Mouse (Mus musculus) granulocyte monocyte progenitor cell, adult 5-6 weeks (primary cell): ENCODE results near the gene Vwc2l. TPM values are rescaled to one million over a fixed set of nuclear protein-coding genes. Genes with fewer than 3 reads are reported as not detected.

ENCODE experiments used
- ATAC-seq: replicated peaks from 2 replicates; pipeline ENCODE4 v1.8.0; 2016; ENCODE audit warnings: mild to moderate bottlenecking, moderate TSS enrichment, inconsistent platforms; ENCODE audit not compliant: poor library complexity, severe bottlenecking
- total RNA-seq, 2 experiments: library from RNA; stranded (forward) in 1 of 2; stranded (reverse) in 1 of 2; fragments of 200-712, 200-1000 nt in 1 of 2; fragments of >200 nt in 1 of 2; fragmentation: Nextera tagmentation in 1 of 2; gene quantifications; 2 replicates each; pipeline ENCODE4 v1.2.3; 2014 to 2017

Gene Vwc2l
- total RNA-seq, 2 experiments from 2014 or later, result not detected

DNA sequence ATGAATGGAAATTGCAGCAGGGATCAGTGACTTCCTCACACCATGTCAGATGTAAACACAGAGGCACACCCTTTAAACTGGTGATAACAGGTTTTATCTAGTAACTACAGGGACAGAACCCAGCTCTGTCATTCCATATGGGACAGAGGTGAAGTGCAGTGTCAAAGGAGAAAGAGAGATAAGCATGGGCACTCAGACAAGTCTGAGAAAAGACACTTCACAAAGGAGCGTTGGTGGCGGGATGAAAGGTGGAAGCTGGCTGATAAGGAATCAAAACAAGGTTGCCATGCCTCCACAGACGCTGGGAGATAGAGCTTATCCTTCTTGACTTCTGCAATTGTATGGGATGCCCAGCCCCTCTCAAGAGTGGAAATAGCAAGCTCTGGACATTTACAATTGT lies 176.8 kb downstream of the Vwc2l start:
- ATAC-seq, result no peak

DNA sequence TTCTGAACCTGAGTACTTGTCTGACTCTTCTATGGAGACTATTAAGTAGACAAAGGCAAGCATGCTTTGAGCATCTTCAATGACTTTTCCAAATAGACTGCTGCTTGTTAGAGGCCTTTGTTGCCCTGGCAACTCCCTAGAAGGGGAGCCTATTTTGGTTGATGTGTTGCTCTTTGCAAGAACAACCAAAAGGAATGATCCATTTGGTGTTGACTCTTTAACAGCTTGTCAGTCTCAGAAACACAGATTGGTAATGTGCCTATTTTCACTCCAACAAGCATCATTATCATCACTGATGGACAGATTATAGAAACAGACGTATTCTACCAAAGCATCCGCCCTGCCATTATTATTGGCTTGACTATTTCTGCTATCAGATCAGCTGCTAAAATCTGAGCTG lies 181.9 kb downstream of the Vwc2l start:
- ATAC-seq, result no peak

DNA sequence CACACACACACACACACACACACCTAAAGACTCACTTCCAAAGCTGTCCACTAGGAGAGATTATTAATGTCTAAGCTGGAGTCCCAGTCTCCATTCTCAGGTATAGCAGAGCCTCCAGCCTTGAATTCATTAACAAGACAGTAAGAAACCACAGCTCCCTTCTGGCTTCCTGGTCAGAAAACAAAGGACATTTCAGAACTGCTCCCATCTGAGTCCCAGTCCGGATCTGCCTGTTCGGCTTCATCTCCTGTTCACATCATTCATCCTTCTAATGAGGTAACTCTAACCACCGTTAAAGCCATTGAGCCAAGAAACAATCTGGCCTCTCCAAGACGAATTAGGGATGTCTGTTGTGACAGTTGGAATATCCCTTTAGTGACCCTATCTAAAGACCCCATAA lies 185.7 kb downstream of the Vwc2l start:
- no peak for ATAC-seq

DNA sequence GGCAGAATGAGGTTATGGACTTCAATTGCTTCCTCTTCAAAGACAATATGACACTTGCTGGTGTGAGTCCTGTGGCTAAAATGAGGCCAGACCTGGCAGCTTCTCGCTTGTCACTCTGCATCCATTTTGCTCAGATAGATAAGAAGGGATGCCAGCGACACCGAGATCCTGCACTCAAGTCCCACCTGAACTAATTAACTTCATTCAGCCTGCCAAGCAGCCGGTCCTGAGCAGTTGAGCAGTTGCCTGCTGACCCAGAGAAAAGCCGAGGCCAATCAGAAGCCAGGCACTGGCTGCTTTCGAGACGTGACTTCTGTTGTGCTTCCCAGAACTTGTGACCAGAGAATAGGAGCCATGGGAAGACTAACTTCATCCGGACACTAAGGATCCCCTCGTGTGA lies 187.6 kb downstream of the Vwc2l start:
- no peak for ATAC-seq

DNA sequence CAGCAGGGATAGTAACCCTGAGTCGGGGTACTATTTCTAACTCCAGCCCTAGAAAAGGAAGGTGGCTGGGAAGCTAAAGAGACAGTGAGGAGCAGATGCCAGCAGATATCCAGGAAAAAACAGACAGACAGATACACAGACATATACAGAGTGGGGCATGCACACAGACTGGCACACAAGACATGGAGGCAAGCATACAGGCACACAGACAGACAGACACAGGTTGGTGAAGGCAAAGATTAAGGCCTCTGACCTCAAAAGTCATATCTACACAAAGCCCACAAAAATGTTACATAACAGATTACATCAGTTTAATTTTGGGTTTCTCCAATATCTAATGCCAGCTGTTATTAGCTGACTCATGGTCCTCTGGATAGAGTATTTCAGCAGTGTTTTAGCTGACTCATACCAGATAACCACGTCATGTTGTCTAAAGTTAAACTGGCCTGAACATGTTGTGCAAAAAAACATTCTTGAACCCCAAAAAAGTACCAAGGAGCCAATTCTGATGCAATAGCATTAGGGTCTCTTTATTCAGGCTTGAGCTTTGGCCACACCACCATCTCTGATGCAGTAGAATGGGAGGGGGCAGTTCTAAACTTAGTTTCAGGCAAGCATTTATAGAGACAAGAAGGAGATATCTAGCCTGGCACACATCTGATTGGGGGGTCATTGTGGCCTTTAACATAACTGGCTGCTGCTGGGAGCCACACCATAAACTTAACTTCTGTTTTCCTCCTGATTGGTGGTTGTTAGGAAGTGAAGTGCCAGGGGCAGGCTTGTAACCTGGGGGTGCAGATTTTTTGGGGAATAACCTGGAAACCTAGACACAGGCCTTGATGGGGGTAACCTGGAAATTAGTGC lies 192.9 kb downstream of the Vwc2l start:
- ATAC-seq, result no peak

DNA sequence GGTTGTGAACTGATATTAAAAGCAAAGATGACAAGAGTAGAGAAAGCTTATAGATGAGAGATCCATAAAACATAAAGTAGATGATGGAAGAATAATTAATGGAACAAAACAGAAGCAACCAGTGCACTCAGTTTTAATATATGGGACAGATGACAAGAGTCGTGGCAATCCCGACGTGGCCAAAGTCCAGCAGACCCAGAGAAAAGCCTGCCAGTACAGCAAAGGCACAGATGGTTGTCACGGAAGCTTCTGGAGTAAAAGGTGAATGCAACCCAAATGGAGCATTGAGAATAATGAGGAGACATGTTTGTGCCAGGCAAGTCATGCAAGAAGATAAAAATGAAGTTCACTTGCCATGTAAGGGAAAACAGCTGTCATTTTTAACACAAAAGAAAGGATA lies 207.5 kb downstream of the Vwc2l start:
- ATAC-seq, result no peak
